7 mouse cellular contexts compared by ENCODE assay signal in genomic region chr2:32574497-32574896, GRCm38 (mm10). TPM values are rescaled to one million over a fixed set of nuclear protein-coding genes. Genes with fewer than 3 reads are reported as not detected.
DNase-seq lines count a peak whose midpoint lies in the region; ATAC-seq lines count a peak whose summit lies in the region.

Pip5kl1 (plus strand) TSS chr2:32574797.

- intact Hi-C loops in left cerebral cortex, postnatal 10 days (cut with DNase I): no loop called here
- intact Hi-C loops in left cerebral cortex, postnatal 25 days (cut with DNase I): loop anchor here (2.0 kb wide), 1 partner anchor 114 kb away; no protein-coding TSS in a partner anchor

- H3K4me1 ChIP-seq in forebrain, embryonic 10.5 days: peaks cover 35% of the 10 kb centered on the region
- peaks cover 22% of the 10 kb centered on the region for H3K4me1 ChIP-seq in intestine, embryonic 16.5 days (ENCODE audit: control insufficient read depth, insufficient read depth, low read length)
- H3K4me1 ChIP-seq in neural tube, embryonic 13.5 days (replicated peaks): peaks cover 32% of the 10 kb centered on the region

- no peak for DNase-seq in left cerebral cortex, postnatal 10 days (ENCODE audit: extremely low spot score in 1 of 2, low spot score in 2 of 2)
- DNase-seq in left cerebral cortex, postnatal 25 days (ENCODE audit: low spot score in 2 of 2): no peak
- DNase-seq in forebrain, embryonic 10.5 days (ENCODE audit: extremely low spot score, low spot score): no peak
- DNase-seq in natural killer cell, adult 2 months (ENCODE audit: low spot score in 2 of 2): no peak
- DNase-seq in embryo, embryonic 10.5 days (ENCODE audit: low spot score): no peak

- peaks cover 14% of the 10 kb centered on the region for H3K36me3 ChIP-seq in forebrain, embryonic 10.5 days (replicated peaks)
- no peaks in the 10 kb centered on the region for H3K36me3 ChIP-seq in intestine, embryonic 16.5 days (ENCODE audit: control insufficient read depth, insufficient read depth, low read length)
- H3K36me3 ChIP-seq in neural tube, embryonic 13.5 days: peaks cover 11% of the 10 kb centered on the region; the same call in 1 of the 2 replicates

- no peak for ATAC-seq in intestine, embryonic 16.5 days
- no peak for ATAC-seq in neural tube, embryonic 13.5 days (ENCODE audit: low read depth)

- WGBS in forebrain, embryonic 10.5 days: 77% methylated on average over 6 of the region's 6 CpGs
- WGBS in intestine, embryonic 16.5 days: 71% methylated on average over 6 of the region's 6 CpGs
- WGBS in neural tube, embryonic 13.5 days: 79% methylated on average over 6 of the region's 6 CpGs

- H3K4me3 ChIP-seq in forebrain, embryonic 10.5 days: peak within 1 kb of the TSS; percentile 70
- peak within 1 kb of the TSS; percentile 37 for H3K4me3 ChIP-seq in intestine, embryonic 16.5 days (ENCODE audit: low read length)
- peak within 1 kb of the TSS; percentile 53 for H3K4me3 ChIP-seq in neural tube, embryonic 13.5 days

- peak within 1 kb of the TSS; percentile 64 for H3K9ac ChIP-seq in intestine, embryonic 16.5 days (ENCODE audit: low read depth, low read length)
- H3K9ac ChIP-seq in neural tube, embryonic 13.5 days: peak within 1 kb of the TSS; percentile 78

- H3K4me2 ChIP-seq in intestine, embryonic 16.5 days (ENCODE audit: low read depth, low read length): peak within 1 kb of the TSS; percentile 80
- peak within 1 kb of the TSS; percentile 95 for H3K4me2 ChIP-seq in neural tube, embryonic 13.5 days

- H3K9me3 ChIP-seq in forebrain, embryonic 10.5 days: no peaks in the 10 kb centered on the region
- H3K9me3 ChIP-seq in intestine, embryonic 16.5 days (ENCODE audit: control insufficient read depth, low read length): no peaks in the 10 kb centered on the region
- no peaks in the 10 kb centered on the region for H3K9me3 ChIP-seq in neural tube, embryonic 13.5 days

- H3K27me3 ChIP-seq in forebrain, embryonic 10.5 days (ENCODE audit: poor library complexity, severe bottlenecking): peaks cover 37% of the 10 kb centered on the region
- peaks cover 4% of the 10 kb centered on the region; the same call in 1 of the 2 replicates for H3K27me3 ChIP-seq in intestine, embryonic 16.5 days (replicated peaks; ENCODE audit: control insufficient read depth, insufficient read depth, low read length)
- H3K27me3 ChIP-seq in neural tube, embryonic 13.5 days: peaks cover 29% of the 10 kb centered on the region

- peak within 1 kb of the TSS; percentile 77 for H3K27ac ChIP-seq in forebrain, embryonic 10.5 days
- H3K27ac ChIP-seq in intestine, embryonic 16.5 days (ENCODE audit: low read length): no peak within 1 kb of the TSS
- H3K27ac ChIP-seq in neural tube, embryonic 13.5 days (replicated peaks): 0 out of 2 replicates have a peak within 1 kb of the TSS, but pooled peaks have one; percentile 25

RNA-seq across cellular contexts. Expression of gene Pip5kl1, which starts in this region (rescaled TPM):
- total RNA-seq in left cerebral cortex, postnatal 10 days (2021): 10 to 100 TPM; 13.5 to 13.6 TPM
- 1 to 10 TPM; 7.5 to 8.3 TPM for total RNA-seq in left cerebral cortex, postnatal 25 days (2021)
- 1.8 TPM in 2 replicates for polyA plus RNA-seq in forebrain, embryonic 10.5 days (2016; fragmentation: Nextera tagmentation; extraction: Ambion mirVana)
- polyA plus RNA-seq in intestine, embryonic 16.5 days (2015; fragmentation: Nextera tagmentation; extraction: Ambion mirVana): 0.33 and 0.34 TPM in 2 replicates
- 9.2 and 9.4 TPM in 2 replicates for polyA plus RNA-seq in neural tube, embryonic 13.5 days (2015; fragmentation: Nextera tagmentation; extraction: Ambion mirVana)
